Mouse (Mus musculus): Measurements from ENCODE around the gene Cbfa2t3. TPM values are rescaled to one million over a fixed set of nuclear protein-coding genes. Genes with fewer than 3 reads are reported as not detected.

Gene Cbfa2t3
- polyA plus RNA-seq, 1 experiment, result 3.9 TPM

DNA sequence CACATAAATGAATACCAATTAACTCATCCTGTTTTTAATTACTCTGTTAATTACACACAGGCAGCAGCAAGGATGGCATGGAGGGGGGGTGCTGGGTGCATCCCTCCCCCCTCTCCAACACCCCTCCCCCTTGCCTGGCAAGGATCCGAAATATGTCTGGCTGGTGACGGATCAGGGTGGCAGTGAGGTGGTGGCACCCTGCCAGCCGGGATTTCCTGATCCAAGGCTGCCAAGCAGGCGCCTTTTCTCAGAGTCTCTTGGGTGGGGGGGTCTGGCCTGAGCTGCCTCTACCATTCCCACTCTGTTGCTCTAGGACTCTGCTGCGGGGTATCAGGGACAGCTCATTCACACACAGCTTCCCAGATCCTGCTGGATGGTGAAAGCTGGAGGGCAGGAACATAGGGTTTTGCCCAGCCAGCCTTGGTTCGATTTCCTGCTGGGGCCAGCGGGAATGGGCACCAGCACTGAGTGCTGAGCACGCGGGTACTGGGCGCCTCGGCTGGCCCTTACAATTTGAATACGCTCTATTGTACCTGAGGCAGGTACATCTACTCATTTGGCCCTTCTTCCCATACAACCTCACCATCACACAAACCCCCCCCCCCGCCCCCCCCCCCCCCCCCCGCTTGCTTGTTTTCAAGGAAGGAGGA is 33.1 kb downstream of the Cbfa2t3 start:
- no peak for DNase-seq (ENCODE audit: low read depth)

DNA sequence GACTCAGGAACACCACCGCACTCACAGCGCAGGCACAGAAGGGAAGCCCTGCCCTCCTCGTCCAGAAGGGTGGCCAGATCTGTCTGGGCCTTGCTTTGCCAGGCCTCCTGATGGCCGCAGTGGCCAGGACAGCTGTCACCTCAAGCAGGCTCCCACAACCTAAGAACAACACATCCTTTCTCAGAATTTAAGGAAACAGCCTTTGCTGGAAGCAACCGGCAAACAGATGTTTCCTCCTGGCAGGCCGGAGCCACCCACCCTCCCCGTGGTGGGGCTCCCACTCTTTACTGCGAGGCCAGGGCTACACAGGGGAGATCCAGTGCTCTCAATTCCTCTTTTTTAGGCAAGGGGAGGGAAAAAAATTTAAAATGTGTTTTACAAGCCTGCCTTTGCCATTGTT is 33.7 kb downstream of the Cbfa2t3 start:
- no peak for DNase-seq (ENCODE audit: low read depth)

DNA sequence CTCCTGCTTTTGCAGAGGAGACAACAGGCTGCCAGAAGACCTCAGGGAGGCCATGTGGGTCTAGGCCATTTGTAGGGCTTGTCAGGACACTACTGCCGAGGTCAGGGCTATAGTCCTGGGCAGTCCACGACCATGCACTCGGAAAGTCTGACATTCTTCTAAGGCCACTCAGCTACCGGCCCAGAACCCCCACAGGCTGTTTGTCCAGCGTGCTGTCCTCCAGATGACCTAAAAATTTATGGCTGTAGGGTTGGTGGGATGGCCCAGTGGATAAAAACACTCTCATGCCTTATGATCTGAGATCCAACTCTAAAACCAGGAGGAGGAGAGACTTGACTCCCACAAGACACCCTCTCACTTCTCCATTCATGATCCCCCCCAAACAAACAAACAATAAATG is 35.2 kb downstream of the Cbfa2t3 start:
- DNase-seq (ENCODE audit: low read depth), result no peak

DNA sequence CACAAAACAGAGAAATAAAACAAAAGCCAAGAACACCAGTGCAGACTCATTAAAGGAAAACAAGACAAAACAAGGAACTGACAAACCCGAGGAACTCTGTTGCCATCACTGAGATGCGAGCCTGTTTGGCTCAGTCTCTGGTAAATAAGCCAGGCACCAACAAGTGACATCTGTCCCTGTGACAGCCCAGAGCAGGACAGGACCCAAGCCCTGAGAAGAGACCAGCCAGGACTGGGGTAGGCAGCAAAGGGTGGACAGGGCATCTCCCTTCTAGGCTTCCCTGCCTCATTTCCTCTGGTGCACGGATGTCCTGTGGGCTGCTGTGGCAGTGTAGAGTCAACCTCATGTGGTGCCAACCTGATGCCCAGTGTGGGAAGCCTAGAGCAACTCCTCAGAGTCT is 35.8 kb downstream of the Cbfa2t3 start:
- DNase-seq (ENCODE audit: low read depth), result no peak

DNA sequence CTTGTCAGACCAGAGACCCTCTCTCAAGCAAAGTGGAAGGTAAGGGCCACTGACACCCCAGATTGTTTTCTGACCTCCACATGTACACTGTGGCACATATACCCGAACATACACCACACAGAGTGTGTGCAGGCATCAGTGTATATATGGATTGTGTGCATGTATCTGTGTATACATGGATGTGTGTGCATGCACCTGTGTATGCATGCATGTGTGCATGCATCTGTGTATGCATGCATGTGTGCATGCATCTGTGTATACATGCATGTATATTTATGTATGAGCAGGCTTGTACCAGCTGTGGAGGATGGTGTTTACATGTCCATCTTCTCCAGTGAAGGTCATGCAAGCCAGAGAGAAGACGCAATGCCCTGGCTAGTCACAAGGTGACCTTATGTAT is 37.0 kb downstream of the Cbfa2t3 start:
- no peak for DNase-seq (ENCODE audit: low read depth)

DNA sequence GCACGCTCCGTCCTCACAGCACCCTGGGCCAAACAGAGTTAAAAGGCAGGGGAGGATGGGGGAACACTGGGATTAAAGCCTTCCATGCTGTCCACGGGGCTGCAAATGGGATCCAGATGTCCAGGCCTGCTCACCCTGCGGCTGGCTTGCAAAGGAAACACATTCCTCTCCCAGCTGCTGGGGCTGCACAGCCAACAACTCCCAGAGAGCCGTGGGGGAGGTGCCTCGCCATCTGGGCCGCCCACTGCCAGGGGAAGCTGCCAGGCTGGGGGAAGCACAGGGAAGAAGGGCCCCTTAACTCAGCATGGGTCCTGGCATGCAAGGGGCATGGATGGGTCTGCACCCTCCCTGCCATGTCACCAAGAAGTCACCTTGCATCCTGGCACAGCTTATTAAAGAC is 37.8 kb downstream of the Cbfa2t3 start:
- DNase-seq (ENCODE audit: low read depth), result no peak

DNA sequence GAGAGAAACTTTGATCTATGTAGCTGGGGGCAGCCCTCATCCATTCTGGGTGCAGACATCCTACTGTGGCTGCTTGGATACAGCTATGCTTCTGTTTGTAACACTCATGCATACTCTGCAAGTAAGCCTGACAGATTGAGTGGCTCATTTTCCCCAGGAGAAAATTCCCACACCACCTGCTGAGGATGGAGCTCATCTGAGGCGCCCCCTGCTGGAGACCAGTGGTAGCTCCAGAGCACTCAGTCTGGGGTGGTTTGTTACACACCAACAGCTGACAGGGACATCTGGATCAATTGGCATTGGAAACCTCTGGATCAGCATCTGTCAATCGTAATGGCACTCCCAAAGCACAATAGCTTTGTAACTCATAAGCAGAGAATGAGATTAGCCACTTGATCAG is 38.9 kb downstream of the Cbfa2t3 start:
- DNase-seq (ENCODE audit: low read depth), result no peak

DNA sequence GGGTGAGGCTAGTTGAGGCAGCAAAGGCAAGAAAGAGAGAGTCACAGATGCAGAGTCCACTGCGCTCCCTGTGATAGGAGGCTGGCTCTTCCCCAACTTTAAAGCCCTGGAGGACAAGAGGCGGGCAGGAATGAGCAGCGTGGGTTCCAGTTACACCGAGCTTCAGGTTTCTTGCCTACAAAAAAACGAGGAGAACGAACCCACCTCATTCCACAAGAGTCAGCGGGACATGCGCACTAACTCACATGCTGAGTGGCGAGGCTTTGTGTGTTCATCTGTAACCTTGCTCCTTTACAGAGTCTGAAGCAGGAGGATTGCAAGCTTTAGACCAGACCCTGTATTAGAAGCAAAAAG is 40.1 kb downstream of the Cbfa2t3 start:
- no peak for DNase-seq (ENCODE audit: low read depth)

DNA sequence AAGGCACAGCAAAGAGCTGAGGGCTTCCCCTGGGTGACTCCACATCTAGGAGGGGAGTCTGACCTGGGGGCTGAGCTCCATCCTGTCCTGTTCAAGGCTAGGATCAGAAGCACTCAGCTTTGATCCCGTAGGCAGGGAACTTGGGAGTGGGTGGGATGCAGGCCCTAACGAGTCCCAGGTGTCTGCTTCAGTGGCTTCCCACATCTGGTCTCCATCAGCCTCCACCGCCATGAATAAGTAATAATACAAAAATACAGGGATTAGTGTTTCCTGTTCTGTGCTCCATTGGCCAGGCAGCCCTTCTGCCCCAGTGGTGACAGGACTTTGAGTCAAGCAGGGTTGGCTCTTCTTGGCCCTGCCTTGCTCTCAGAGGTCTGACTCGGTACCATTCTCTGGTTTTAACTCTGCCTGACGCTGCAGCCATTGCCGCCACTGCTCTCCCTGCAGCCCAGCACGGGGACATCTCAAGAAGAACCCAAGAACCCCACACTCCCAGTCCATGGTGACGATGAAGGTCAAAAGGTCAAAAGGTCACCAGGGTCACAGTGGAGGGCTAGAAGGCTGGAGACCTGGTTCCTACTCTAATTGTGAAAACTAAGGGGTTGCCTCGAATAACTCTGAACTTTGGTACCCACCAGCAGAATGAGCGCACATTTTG is 40.6 kb downstream of the Cbfa2t3 start:
- no peak for DNase-seq (ENCODE audit: low read depth)

DNA sequence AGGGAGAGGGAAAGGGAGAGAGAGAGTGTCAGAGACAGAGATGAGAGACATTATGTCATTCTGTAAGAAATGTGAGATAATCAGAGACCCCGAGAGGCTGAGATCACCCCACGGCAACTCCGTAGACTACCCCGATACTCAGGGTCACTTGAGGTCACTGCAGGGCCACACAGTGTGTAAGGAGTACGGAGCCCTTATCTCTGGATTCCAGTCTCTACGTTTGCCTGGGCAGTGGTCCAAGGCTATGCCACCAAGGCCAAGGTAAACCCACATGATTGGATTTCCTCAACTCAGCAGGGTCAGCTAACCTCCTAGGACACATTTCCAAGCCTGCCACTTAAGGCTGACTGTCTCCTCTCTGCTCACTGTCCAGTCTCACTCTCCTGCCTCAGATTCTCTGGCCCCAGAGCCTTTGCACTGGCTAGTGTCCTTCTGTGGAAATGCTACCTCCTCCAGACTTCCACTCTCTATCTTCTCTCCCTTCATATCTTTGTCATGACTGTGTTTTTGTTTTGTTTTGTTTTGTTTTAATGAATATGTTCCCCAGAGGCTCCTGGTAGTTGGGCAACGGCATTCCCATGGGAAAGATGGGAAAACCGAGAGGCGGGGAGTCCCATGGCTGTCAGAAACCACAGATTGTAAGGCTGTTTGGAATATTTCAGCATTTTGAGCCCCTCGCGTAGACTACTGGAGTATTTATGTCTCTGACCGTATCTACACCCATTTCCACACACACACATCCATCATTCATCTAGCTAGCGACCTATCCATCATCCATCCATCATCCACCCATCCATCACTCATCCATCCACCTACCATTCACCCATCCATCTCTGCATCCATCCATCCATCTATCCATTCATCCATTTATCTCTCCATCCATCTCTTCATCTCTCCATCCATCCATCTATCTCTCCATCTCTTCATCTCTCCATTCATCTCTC is 42.6 kb downstream of the Cbfa2t3 start:
- no peak for DNase-seq (ENCODE audit: low read depth)

DNA sequence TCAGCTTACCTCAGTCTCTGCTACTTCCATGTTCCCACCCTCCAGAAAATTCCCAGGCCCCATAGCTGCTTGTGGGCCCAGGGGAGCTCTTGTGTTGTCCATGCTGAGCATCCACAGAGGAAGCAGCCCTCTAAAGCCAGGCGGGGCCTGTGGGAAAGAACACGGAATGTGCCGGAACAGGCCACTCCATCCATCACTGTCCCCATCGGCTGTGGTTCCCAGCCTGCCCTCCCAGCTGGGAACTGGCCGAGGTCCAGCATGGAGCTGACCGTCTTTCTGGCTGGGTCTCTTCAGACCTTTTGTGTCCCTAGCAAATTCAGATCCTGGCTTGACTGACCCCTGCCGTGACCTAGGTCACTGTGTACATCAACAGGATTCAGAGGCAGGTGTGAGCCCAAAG is 44.1 kb downstream of the Cbfa2t3 start:
- no peak for DNase-seq (ENCODE audit: low read depth)

DNA sequence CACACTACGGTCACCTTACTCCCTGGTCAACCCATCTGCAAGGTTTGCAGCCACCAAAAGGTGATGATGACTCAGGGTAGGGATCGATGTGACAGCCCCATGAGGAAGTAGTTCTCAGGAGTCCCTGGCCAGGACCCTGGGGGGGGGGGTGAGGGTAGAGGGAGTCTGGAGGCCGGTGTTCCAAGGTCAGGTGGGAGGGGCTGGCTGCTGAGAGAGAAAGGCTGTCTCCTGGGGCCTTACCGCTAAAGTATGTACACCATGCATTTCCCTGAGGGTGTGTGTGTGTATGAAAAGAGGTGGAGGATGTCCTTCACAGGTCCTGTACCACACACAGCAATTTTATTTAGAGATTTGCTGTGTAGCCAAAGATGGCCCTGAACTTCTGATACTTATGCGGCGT is 46.3 kb downstream of the Cbfa2t3 start:
- DNase-seq (ENCODE audit: low read depth), result no peak

DNA sequence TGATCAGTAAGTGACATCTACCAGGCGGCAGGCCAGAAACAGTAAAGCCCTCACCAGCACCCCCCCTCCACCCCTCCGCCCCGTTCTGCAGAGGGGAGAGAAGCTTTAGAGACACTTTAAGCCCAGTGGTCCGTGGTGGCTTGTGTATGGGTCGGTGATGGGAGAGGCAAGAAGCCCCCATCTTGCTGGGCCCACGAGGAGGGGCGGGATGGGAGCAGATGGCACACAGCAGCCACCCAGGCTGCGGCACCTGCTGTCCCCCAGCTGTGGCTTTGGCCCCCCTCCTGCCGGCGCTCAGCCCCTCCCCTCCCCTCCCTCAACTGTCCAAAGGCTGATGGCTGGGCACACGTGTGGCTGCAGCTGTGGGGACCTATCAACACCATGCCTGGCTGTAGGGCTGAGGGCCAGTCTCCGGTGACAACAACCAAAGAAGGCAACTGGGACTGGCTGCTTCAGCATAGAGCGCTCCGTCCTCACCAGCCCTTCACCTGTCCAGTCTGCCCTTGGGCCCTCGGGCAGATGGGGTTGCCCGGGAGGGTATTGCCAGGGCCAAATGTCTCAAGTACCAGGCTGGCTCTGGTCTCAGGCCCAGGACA is 47.5 kb downstream of the Cbfa2t3 start:
- no peak for DNase-seq (ENCODE audit: low read depth)

DNA sequence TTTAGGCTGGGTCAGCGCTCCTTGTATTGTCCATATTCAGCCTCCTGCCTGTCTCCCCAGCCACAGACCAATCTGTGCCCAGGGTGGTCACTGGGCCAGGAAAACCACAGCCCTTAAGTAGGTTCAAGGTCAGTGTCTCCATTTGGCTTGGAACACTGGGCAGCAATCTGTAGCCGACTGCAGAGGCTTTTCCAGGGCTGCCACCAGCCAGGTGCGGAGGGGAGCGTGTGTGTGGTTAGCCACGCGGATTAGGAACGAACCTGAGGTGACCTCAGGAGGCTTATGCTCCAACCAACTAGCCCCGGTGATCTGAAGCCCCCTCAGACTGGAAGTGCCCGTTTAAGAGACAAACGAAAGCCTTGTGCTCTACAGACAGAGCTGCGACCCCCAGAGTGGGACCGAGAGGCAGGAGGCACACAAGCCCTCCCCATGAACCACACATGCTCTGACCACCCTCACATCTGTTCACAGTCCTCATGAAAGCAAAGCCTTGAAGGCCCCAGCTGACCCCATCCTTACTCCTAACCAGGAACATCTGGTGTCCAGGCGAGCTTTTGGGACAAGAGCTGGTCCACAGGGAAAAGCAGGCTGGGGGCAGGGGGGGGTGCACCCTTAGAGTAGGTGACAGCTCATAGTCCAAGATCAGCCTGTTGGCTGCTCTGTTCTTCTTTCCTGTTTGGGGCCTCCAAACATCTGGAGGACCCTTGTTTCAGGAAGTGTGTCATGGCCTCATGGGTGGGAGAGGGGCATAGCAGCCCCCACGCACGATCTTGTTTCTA is 50.5 kb downstream of the Cbfa2t3 start:
- DNase-seq (ENCODE audit: low read depth), result no peak

DNA sequence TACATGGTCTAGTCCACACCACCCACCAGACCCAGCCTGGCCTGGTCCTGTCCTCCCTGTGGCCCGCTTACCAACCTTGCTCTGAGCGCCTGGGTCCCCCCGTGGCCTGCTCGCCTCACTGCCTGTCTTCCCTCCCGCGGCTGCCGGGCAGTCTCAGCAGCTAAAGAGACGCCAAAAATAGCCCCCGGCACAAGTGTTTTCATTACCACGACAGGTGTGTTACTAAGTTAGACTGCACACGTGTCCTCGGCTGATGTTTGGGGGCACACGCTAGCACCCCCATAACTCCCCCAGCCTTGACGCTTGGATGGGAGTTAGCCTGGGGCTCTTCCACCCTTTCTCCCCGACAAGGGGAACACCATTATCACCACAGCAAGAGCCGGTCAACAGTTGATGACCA is 52.6 kb downstream of the Cbfa2t3 start:
- DNase-seq (ENCODE audit: low read depth), result no peak

DNA sequence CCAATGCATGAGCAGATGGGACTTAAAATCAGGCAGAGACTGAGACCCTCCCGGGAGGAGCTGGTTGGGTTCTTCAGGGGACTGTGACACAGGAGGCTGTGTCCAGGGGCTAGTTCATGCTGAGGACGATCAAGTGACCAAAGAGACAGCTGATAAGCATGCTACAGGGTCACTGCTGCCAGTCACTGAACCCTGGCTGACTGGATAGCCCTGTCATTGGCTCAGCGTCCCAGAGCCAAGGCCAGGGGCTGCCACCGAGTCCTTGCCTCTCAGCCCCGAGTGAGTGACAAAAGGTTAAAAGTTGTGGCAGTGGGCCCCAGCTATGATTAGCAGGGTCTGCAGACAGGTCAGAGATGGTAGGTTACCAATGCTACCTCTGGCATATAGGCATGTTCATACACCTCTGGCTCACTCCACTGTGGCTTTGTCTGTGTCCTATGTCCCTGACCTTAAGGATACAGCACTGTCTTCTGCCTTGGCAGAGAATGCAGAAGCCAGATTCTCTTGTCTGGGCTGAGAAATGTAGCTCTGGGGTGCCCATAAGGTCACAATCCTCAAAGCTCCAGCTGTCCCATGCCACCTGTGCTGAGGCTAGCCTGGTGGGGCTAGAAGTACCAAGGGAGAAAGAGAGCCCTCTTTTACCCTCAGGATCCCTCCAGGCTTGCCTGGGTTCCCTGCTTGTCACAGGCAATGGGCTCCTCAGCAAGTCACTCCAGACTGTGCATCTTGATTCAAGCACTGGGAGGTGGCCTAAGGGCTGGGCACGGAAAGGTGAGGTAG is 54.5 kb downstream of the Cbfa2t3 start:
- DNase-seq (ENCODE audit: low read depth), result no peak

DNA sequence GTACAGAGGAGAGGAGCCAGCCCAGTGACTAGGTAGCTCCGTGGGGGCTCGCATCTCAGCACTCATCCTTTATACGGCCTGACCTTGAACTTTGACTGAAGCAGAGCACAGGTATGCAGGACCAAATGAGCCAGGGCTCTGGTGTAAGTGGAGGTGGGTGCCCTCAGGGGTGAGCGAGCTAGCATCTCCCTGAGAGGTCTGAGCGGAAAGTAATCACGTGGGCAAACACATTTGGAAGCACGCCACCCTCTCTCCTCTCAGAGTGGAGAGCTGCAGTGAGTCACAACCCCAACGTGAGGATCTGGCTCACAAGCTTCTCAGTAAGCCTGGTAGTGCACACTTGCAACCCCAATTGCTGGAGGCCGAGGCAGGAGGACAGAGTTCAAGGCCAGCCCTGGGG is 56.8 kb downstream of the Cbfa2t3 start:
- DNase-seq (ENCODE audit: low read depth), result no peak

DNA sequence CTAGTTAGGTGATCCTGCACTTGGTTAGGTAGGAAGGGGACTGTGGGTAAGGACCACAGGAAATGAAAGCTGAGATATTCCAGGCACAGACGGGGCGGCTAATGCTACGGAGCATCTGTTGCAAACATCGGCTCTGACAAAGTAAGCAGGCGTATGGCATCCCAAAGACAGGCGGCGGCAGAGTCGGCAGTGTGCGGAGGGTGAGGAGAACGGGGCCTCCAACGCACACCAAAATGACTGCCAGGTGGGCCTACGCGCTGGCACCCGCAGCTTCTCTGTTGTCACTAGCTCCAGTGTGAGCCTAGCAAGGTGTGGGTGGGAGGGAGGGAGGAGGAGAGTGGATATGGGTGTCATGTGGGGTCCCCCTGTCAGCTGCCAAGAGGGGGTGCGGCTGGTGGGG is 57.5 kb downstream of the Cbfa2t3 start:
- no peak for DNase-seq (ENCODE audit: low read depth)

DNA sequence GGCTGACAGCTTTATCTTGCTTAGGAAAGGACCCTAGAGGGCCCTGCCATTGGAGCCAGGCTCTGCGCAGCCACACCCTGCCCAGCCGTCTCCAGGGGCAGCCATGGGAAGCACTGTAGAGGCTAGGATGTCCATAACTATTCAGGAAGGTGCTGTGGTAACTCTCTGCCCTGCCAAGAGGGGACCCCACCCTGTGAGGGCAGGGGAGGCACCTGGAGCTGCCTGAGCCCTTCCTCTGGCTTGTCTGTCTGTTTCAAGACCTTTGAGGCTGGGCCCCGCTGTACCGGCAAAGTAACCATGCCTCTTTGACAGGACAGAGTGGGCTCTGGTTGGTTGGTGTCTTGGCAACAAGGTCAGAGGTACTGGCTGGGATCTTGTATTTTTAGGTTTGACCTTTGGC is 58.1 kb downstream of the Cbfa2t3 start:
- no peak for DNase-seq (ENCODE audit: low read depth)

DNA sequence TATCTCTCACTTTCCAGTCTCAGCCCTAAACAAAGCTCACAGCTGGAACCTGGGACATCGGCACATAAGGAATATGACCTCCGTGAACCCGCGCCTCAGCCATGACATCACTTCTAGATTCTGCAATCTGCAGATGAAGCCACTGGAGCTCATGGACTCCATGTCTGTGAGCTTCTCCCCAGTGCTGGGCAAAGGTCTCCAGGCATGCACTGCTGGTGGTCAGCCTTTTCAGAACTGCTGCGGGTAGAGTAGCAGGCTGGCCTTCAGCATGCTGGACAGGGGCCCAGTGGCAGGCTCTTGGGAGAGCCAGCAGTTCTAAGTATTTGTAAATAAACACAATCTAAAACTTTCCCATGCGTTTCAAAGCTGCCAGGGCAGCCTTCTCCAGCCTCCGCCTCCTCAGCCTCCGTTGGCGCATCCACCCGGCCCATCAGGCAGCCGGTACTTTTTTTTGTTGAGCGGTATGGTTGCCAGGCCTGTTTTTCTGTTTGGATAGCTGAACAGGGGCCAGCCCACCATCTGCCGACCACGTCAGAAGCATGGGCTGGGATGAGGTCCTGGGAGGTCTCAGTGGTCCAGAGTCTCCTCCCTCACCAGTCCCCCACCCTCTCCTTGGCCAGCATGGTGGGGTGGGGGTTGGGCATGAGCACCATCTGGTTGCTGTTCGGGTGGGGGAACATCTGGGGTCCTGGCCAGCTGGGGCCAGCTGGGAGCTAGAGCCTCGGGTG is 59.2 kb downstream of the Cbfa2t3 start:
- no peak for DNase-seq (ENCODE audit: low read depth)

Data from gonadal fat pad, adult 2 months (tissue).